Mouse (Mus musculus): Measurements from ENCODE around the gene Mrps24. TPM values are rescaled to one million over a fixed set of nuclear protein-coding genes. Genes with fewer than 3 reads are reported as not detected.

The Mrps24 gene
- total RNA-seq, 1 experiment from 2014 or later = 38.7 TPM

GRCm38 (mm10) chr11:5706874-5707529 lies 8.5 kb downstream of the Mrps24 start:
- peak; percentile 26 for ATAC-seq (replicated peaks; ENCODE audit: low read depth, poor library complexity, severe bottlenecking)

- ATAC-seq (replicated peaks; ENCODE audit: low read depth, poor library complexity, severe bottlenecking) = no peak
These were observed 9.5 kb downstream of the Mrps24 start for GRCm38 (mm10) chr11:5705972-5706371.

GRCm38 (mm10) chr11:5703341-5703740 lies 12.1 kb downstream of the Mrps24 start:
- no peak for ATAC-seq (replicated peaks; ENCODE audit: low read depth, poor library complexity, severe bottlenecking)

GRCm38 (mm10) chr11:5702957-5703332 lies 12.5 kb downstream of the Mrps24 start:
- ATAC-seq (replicated peaks; ENCODE audit: low read depth, poor library complexity, severe bottlenecking) = no peak

GRCm38 (mm10) chr11:5702271-5702956 lies 13.1 kb downstream of the Mrps24 start:
- ATAC-seq (replicated peaks; ENCODE audit: low read depth, poor library complexity, severe bottlenecking) = no peak

DNA sequence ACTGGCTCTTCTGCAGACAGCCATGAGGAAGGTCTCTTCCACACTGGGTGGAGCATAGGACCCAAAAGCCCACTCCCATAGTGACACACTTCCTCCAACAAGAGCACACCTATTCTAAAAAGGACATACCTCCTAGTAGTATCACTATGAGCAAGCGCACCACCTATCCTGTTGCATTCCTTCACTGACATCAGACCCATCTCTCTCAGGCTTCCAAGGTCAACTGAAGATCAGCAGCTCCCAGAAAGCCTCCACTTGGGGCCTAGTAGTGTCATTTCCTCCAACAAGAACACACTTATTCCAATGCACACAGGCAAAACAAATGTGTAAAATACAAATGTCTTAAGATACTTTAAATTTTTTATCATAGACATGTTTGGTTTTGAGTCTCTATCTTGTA lies 13.7 kb downstream of the Mrps24 start:
- ATAC-seq (replicated peaks; ENCODE audit: low read depth, poor library complexity, severe bottlenecking) = no peak

- no peak for ATAC-seq (replicated peaks; ENCODE audit: low read depth, poor library complexity, severe bottlenecking)
These were observed 14.2 kb downstream of the Mrps24 start for GRCm38 (mm10) chr11:5701300-5701699.

- peak; percentile 25; the same call in 1 of the 2 replicates for ATAC-seq (replicated peaks; ENCODE audit: low read depth, poor library complexity, severe bottlenecking)
These were observed 14.7 kb downstream of the Mrps24 start for GRCm38 (mm10) chr11:5700808-5701207.

DNA sequence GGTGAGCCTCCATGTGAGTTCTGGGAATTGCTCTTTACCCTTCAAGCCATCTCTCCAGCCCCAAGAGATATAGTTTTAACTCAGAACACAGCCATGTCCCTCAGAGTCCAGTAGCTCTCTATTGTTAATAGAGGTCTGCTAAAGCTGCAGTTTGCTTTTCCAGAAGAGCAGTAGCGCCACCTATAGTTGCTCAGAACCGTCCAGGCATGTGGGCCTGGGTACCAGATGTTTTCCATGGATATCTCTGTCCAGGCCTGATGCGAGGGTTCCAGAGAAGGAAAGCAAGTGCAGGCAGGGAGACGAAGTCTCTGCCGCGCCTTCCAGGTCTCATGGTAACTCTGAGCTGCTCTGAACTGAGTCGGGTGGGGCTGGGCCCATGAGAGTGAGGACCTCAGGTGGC lies 23.7 kb downstream of the Mrps24 start:
- ATAC-seq (replicated peaks; ENCODE audit: low read depth, poor library complexity, severe bottlenecking) = no peak

DNA sequence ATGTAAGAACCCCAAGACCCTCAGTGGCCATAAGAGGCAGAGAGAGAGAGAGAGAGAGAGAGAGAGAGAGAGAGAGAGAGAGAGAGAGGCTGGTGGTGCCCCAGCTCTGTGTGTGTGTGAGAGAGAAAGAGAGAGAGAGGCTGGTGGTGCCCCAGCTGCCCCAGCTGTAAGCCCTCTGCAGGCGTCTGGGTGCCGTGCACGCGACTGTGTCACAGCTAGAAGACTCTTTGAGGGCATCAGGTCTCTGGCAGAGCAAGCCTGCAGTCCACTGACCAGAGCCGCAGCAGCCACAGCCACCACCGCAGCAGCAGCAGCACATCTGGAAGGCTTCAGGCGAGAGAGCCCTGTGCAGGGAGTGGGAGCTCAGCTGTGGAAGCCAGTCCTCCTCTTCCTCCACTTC lies 31.2 kb downstream of the Mrps24 start:
- 0 out of 2 replicates have a peak, but pooled peaks have one; percentile 39 for ATAC-seq (replicated peaks; ENCODE audit: low read depth, poor library complexity, severe bottlenecking)

- ATAC-seq (replicated peaks; ENCODE audit: low read depth, poor library complexity, severe bottlenecking) = no peak
These were observed 32.9 kb downstream of the Mrps24 start for GRCm38 (mm10) chr11:5682541-5682940.

Other genes with a start within 250 kb of the Mrps24 start
- gene Xbp1, start 195.0 kb downstream of the Mrps24 start, total RNA-seq (2017) = 58.4 and 72.0 TPM in 2 replicates
- gene Ccdc117, start 173.5 kb downstream of the Mrps24 start, total RNA-seq (2017) = 38.4 and 41.7 TPM in 2 replicates
- not detected in 2 replicates for gene Ankrd36, start 146.0 kb downstream of the Mrps24 start, total RNA-seq (2017)
- 7.4 and 10.5 TPM in 2 replicates for gene Urgcp, start 46.7 kb upstream of the Mrps24 start, total RNA-seq (2017)
- 72.8 and 77.1 TPM in 2 replicates for gene Dbnl, start 72.8 kb upstream of the Mrps24 start, total RNA-seq (2017)
- not detected in 2 replicates for gene Pgam2, start 88.1 kb upstream of the Mrps24 start, total RNA-seq (2017)
- gene Polm, start 122.3 kb upstream of the Mrps24 start, total RNA-seq (2017) = 0.97 and 2.6 TPM in 2 replicates
- not detected in 2 replicates for gene Aebp1, start 146.3 kb upstream of the Mrps24 start, total RNA-seq (2017)
- gene Pold2, start 162.6 kb upstream of the Mrps24 start, total RNA-seq (2017) = 49.9 and 61.2 TPM in 2 replicates
- gene Myl7, start 183.1 kb upstream of the Mrps24 start, total RNA-seq (2017) = not detected in 2 replicates
- not detected in 2 replicates for gene Gck, start 234.4 kb upstream of the Mrps24 start, total RNA-seq (2017)
- gene Ykt6, start 240.0 kb upstream of the Mrps24 start, total RNA-seq (2017) = 32.8 and 33.6 TPM in 2 replicates

Measured in common myeloid progenitor, adult 5-6 weeks (primary cell).